Mouse (Mus musculus) bone marrow macrophage, adult 2 months (primary cell): Measurements from ENCODE around the gene Fyttd1.

ENCODE experiments used
- CTCF ChIP-seq: IDR thresholded peaks from 2 replicates; pipeline ENCODE4 v1.5.1; 2012; ENCODE audit warnings: low read depth, mild to moderate bottlenecking, low read length, moderate library complexity
- POLR2A ChIP-seq: IDR thresholded peaks from 2 replicates; pipeline ENCODE4 v1.6.1; 2012; ENCODE audit warnings: mild to moderate bottlenecking, low read depth, low read length, borderline replicate concordance

DNA sequence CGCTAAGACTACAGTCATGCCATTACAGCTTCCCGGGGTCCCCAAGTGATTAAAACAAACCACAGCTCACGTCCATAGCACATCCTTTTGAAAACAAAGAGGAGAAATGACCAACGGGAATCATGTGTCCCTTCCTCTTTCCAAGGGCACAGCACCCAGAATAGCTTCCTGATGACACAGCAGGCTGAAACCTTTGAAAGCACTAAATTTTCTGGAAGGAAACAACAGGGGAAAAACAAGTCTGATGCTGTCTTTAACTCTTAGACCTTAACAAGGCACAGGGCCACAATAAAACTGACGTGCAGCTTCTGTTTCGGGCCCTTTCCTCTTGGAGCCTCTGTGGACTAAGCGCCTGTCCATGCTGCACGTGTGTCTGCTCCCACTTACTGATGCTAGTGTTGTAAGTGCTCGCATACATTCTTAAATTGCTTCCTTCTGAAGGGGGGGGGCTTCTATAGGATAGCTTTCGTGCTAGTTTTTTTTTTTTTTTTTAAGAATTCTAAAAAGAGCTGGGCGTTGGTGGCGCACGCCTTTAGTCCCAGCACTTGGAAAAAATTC, 23.7 kb upstream of the Fyttd1 start:
- TF ChIP-seq CTCF, result no peak
- TF ChIP-seq POLR2A, result no peak
